Mouse (Mus musculus) midbrain, postnatal 0 days (tissue): ENCODE measurements at regions not wholly inside any gene's neighbourhood (a gene's known extent, or its start where the extent isn't known, plus 50 kb on each side); places are given as distances from the start of the nearest gene placed in this dataset.
A peak's percentile ranks its signal among the peaks of the same experiment; 100 is the strongest.

Source experiments
- ATAC-seq: fragments of 200-750 bp; cut with Nextera tagmentation; 2 replicates; pipeline ENCODE4 v1.8.0; 2017; ENCODE audit warnings: moderate number of reproducible peaks, mild to moderate bottlenecking, moderate TSS enrichment, moderate library complexity; ENCODE audit not compliant: low FRiP score
- DNase-seq: peaks from one replicate; pipeline ENCODE4 v3.0.0-alpha.2; 2015; ENCODE audit warnings: low spot score
- H3K27ac ChIP-seq: fragments of 300-500 bp; sonication (generic); 2 replicates; pipeline ENCODE4 v1.5.1; 2014; ENCODE audit warnings: low read depth, mild to moderate bottlenecking, low read length, mixed read lengths
- H3K27me3 ChIP-seq: fragments of 300-500 bp; sonication (generic); 2 replicates; pipeline ENCODE4 v1.6.1; 2014; ENCODE audit warnings: low read length, control low read depth, mixed read lengths; ENCODE audit not compliant: insufficient read depth
- H3K36me3 ChIP-seq: fragments of 300-500 bp; sonication (generic); 2 replicates; pipeline ENCODE4 v1.6.1; 2014; ENCODE audit warnings: low read length, control low read depth, mixed read lengths; ENCODE audit not compliant: insufficient read depth
- H3K4me1 ChIP-seq: fragments of 300-500 bp; sonication (generic); 2 replicates; pipeline ENCODE4 v1.6.1; 2014; ENCODE audit warnings: mild to moderate bottlenecking, control low read depth, antibody characterized with exemption, low read length, mixed read lengths; ENCODE audit not compliant: insufficient read depth
- H3K4me2 ChIP-seq: fragments of 300-500 bp; sonication (generic); 2 replicates; pipeline ENCODE4 v1.6.1; 2014; ENCODE audit warnings: low read depth, mild to moderate bottlenecking, low read length, mixed read lengths; ENCODE audit not compliant: poor library complexity, severe bottlenecking
- H3K4me3 ChIP-seq: fragments of 300-500 bp; sonication (generic); 2 replicates; pipeline ENCODE4 v1.5.1; 2014; ENCODE audit warnings: low read depth, mild to moderate bottlenecking, low read length, moderate library complexity
- H3K9ac ChIP-seq: fragments of 300-500 bp; sonication (generic); replicated peaks from 2 replicates; pipeline ENCODE4 v1.6.1; 2014; ENCODE audit warnings: mild to moderate bottlenecking, low read length, moderate library complexity, mixed read lengths; ENCODE audit not compliant: poor library complexity, severe bottlenecking
- H3K9me3 ChIP-seq: fragments of 300-500 bp; sonication (generic); 2 replicates; pipeline ENCODE4 v1.6.1; 2016; ENCODE audit warnings: low read length, control low read depth
- CTCF ChIP-seq: IDR thresholded peaks from 2 replicates; pipeline ENCODE4 v1.5.1; 2016; ENCODE audit warnings: antibody characterized with exemption, mild to moderate bottlenecking
- WGBS: fragments of 180-500 bp; shearing (Covaris S2); extraction: QIAGEN DNeasy Blood & Tissue Kit; methylation state at CpG from one replicate; pipeline ENCODE4 v1.1.7; 2014; 5-methylcytosine and 5-hydroxymethylcytosine counted together

DNA sequence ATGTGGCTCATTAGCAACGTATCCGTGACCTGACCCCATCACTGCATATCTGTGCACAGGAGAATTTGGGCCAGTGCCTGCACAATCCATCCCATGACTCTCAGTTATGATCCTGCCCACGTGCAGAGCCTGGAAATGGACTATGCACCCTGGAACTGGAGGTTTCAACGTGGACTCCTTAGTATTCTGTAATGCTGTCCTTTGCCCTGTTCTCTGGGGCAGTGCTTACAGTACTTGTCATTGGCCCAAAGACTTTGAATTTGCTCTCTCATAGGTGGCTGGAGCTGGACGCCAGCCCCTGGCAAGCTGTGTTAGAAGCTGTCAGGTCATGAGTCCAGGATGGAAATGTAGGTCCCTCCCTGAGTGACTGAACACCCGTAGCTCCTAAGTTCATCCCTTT is 269.9 kb upstream of the Mki67 start:
- WGBS, result 77% methylated on average over 6 of the region's 6 CpGs
- TF ChIP-seq CTCF, result no peak
- ATAC-seq, result no peak

DNA sequence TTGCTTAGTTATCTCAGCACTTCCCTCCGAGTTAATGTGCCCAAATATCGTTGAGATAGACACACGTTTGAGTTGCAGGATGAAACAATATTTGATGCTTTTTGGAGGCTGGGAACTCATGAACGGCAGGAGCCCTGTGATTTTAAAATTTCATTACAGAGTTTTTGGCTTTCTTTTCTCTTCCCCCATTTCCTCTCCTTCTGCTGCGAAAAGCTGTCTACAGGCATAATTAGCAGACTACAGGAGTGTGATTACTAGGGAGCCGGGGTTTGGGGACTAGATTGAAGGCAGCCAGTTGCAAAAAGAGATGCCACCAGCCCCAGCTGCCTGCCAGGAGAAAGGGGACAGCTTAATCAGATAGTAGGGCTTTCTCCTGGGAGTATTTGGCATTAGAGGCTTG is 274.2 kb upstream of the Mki67 start:
- Histone ChIP-seq H3K4me3 (no peak overlapping the region), H3K4me2 (no peak overlapping the region), H3K27me3 (peaks cover 11% of the 10 kb centered on the region), H3K9ac (no peak overlapping the region), H3K4me1 (no peaks in the 10 kb centered on the region), H3K36me3 (no peaks in the 10 kb centered on the region), H3K27ac (no peak overlapping the region), H3K9me3 (no peaks in the 10 kb centered on the region)
- ATAC-seq, result no peak
- no peak for TF ChIP-seq CTCF
- WGBS, result 53% methylated on average over 6 of the region's 6 CpGs
- no peak for DNase-seq

More for the DNA sequence above, 269.9 kb upstream of the Mki67 start:
- H3K36me3 ChIP-seq, result no peaks in the 10 kb centered on the region
- no peak overlapping the region for H3K4me2 ChIP-seq
- no peak overlapping the region for H3K9ac ChIP-seq
- H3K27ac ChIP-seq, result no peak overlapping the region
- DNase-seq, result no peak
- H3K9me3 ChIP-seq, result no peaks in the 10 kb centered on the region
- H3K4me3 ChIP-seq, result no peak overlapping the region
- H3K27me3 ChIP-seq, result peaks cover 8% of the 10 kb centered on the region
- H3K4me1 ChIP-seq, result no peaks in the 10 kb centered on the region

DNA sequence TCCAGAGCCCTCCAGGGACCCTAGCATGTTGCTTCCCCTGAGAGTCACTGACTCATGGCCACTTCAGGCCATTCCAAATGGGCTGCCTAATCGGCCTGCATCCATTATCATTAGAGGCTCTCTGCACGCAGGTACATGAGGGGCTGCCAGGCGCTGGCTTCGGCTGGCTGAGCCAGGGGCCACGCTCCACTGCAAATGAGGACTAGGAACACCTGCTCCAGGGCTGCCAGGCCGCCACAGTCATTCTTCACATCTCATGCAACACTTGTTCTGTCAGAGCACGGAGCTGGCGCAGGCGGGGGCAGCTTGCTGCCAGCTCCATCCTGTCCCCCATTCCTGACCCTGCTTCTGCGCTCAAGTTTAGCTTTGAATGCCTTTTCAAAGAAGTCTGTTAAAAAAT is 280.7 kb upstream of the Mki67 start:
- WGBS, result 72% methylated on average over 10 of the region's 10 CpGs
- DNase-seq, result peak; percentile 73
- no peaks in the 10 kb centered on the region for H3K9me3 ChIP-seq
- H3K9ac ChIP-seq, result no peak overlapping the region
- TF ChIP-seq CTCF, result no peak
- H3K4me3 ChIP-seq, result no peak overlapping the region
- no peak for ATAC-seq
- peaks cover 1% of the 10 kb centered on the region; the same call in 1 of the 2 replicates for H3K27me3 ChIP-seq
- H3K36me3 ChIP-seq, result no peaks in the 10 kb centered on the region
- no peak overlapping the region for H3K4me2 ChIP-seq
- no peaks in the 10 kb centered on the region for H3K4me1 ChIP-seq
- no peak overlapping the region for H3K27ac ChIP-seq

DNA sequence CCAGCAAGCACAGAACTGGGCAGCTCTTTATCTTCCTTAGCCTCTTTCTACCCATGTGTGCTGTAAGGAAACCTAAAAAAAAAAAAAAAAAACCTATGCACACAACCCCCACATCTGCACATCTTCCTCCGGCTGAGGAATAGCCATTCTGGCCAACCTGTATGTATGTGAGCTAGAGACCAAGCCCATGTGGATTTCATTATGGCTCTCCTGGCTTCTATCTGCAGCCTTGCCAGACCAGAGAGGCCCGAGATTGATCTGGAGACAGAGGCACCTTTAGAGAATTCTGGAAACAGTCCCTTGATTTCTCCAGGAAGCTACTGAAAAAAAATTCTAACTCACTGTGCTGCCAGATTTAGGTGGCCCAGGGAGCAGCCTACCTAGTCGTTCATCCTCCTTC is 281.5 kb upstream of the Mki67 start:
- WGBS, result 89% methylated on average over 3 of the region's 3 CpGs
- no peak for DNase-seq
- ATAC-seq, result no peak
- Histone ChIP-seq H3K9ac (no peak overlapping the region), H3K27me3 (no peaks in the 10 kb centered on the region), H3K9me3 (no peaks in the 10 kb centered on the region), H3K27ac (no peak overlapping the region), H3K36me3 (no peaks in the 10 kb centered on the region), H3K4me3 (no peak overlapping the region), H3K4me1 (no peaks in the 10 kb centered on the region), H3K4me2 (no peak overlapping the region)
- no peak for TF ChIP-seq CTCF

DNA sequence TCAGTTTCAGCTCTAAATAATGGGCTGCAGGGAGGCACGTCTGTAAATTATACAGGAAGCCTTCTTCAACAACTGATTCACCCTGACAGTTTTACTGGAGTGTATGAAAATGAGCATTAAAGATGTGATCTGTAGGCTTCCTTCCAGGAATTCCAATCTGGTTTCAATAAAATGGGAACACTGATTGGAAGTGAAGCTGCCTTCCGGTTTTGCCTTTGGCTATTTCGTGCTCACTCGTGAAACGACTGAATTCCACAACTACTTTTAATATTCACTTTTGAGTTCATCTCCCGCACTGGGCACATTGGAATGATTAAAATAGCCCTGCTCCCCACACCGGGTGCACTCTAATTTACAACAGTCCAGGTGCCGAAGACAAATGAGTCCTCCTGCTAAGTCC is 286.2 kb upstream of the Mki67 start:
- Histone ChIP-seq H3K4me2 (no peak overlapping the region), H3K27ac (no peak overlapping the region), H3K9ac (no peak overlapping the region), H3K27me3 (no peaks in the 10 kb centered on the region), H3K9me3 (no peaks in the 10 kb centered on the region), H3K36me3 (no peaks in the 10 kb centered on the region), H3K4me3 (no peak overlapping the region), H3K4me1 (no peaks in the 10 kb centered on the region)
- DNase-seq, result no peak
- 71% methylated on average over 8 of the region's 8 CpGs for WGBS
- no peak for TF ChIP-seq CTCF
- ATAC-seq, result no peak

DNA sequence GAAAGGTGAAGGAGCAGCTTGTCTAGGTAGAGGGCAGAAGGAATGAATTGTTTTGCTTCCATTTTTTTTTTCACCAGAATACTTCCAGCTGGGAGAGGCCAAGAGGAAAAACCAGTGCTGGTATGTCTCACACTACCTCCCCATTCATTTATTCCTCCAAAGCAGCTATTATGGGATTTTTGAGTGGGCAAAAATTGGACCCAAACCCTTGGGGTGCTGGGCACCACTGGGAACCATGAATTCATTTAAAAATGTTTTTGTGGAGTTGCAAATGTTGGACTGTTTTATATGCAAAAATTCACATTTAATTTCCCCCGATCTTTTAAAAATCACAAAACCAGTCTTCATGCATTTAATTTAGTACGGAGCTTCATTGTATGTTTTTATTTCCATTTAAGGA is 287.1 kb upstream of the Mki67 start:
- no peak for TF ChIP-seq CTCF
- H3K9ac ChIP-seq, result no peak overlapping the region
- ATAC-seq (no peak), DNase-seq (no peak)
- H3K4me3 ChIP-seq, result no peak overlapping the region
- H3K36me3 ChIP-seq, result no peaks in the 10 kb centered on the region
- H3K27ac ChIP-seq, result no peak overlapping the region
- 79% methylated on average over 2 of the region's 2 CpGs for WGBS
- H3K4me2 ChIP-seq, result no peak overlapping the region
- no peaks in the 10 kb centered on the region for H3K27me3 ChIP-seq
- no peaks in the 10 kb centered on the region for H3K9me3 ChIP-seq
- 0 out of 2 replicates have a peak, but pooled peaks cover 3% of the 10 kb centered on the region for H3K4me1 ChIP-seq
